Mouse (Mus musculus) bone marrow, adult 2 months (tissue): ENCODE data around the gene H2-DMb1.

Experiments used
- CTCF ChIP-seq: fragments of 200-500 bp; IDR thresholded peaks from 2 replicates; pipeline ENCODE4 v1.5.1; 2011; ENCODE audit warnings: low read length, control low read depth; ENCODE audit not compliant: control insufficient read depth, insufficient read depth
- POLR2A ChIP-seq: fragments of 200-500 bp; IDR thresholded peaks from 2 replicates; pipeline ENCODE4 v1.6.1; 2011; ENCODE audit warnings: low read depth, mild to moderate bottlenecking, control low read depth, low read length, borderline replicate concordance; ENCODE audit not compliant: control insufficient read depth

DNA sequence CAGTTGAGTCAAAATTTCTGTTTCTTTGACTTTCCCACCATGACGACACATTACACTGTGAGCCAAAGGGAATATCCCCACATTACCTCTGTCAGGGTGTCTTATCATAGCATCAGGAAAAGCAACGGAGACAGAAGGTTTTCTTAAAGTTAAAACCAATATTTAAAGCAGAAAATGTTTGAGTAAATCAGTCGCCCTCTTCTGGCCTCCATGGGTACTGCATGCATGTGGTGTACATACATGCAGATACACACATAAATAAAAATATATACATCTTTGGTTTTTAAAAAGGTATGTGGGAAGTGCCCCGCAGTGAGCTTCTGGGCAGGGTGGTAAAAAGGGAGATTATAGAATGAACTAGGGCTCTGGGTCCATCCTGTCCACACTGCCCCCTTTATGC, 24.3 kb downstream of the H2-DMb1 start:
- TF ChIP-seq CTCF (no peak), POLR2A (no peak)
